Mouse (Mus musculus) G1E (cell line): ENCODE data around the gene Sorcs2.

Experiments used
- CTCF ChIP-seq: IDR thresholded peaks from 2 replicates; pipeline ENCODE4 v1.5.1; 2012; ENCODE audit warnings: low read depth, low read length, inconsistent platforms, mixed read lengths
- GATA1 ChIP-seq: IDR thresholded peaks from 2 replicates; pipeline ENCODE4 v1.6.1; 2012; ENCODE audit warnings: borderline replicate concordance, low read length, inconsistent platforms, mixed read lengths
- GATA2 ChIP-seq: IDR thresholded peaks from 2 replicates; pipeline ENCODE4 v1.6.1; 2012; ENCODE audit warnings: low read depth, low read length, inconsistent platforms, borderline replicate concordance
- POLR2AphosphoS5 ChIP-seq: IDR thresholded peaks from 2 replicates; pipeline ENCODE4 v1.6.1; 2012; ENCODE audit warnings: low read depth, low read length, inconsistent platforms; ENCODE audit not compliant: insufficient replicate concordance
- TAL1 ChIP-seq: conservative IDR thresholded peaks from 2 replicates; pipeline ENCODE4 v1.6.1; 2012; ENCODE audit warnings: low read depth, low read length, inconsistent platforms, mixed read lengths

- no peak for TF ChIP-seq CTCF
- no peak for TF ChIP-seq POLR2AphosphoS5
- no peak for TF ChIP-seq GATA1
- TF ChIP-seq GATA2 = no peak
- TF ChIP-seq TAL1 = no peak
Observed at GRCm38 (mm10) chr5:36041236-36041562, 356.7 kb downstream of the Sorcs2 start.
